Mouse (Mus musculus): Measurements from ENCODE around the gene Tbkbp1.

GRCm38 (mm10) chr11:97138554-97139226 is 12.6 kb downstream of the Tbkbp1 start:
- TF ChIP-seq CTCF (IDR thresholded peaks at IDR 0.05; ENCODE audit: extremely low read depth, insufficient read length, insufficient replicate concordance, low read depth, low read length) (no peak), POLR2A (IDR thresholded peaks at IDR 0.05; ENCODE audit: low read depth, low read length) (no peak)

Data from small intestine, adult 2 months (tissue).